Comparison of ENCODE assay signal across 8 mouse cellular contexts in genomic region chr13:63719351-63720207, GRCm38 (mm10).
DNase-seq lines count a peak whose midpoint lies in the region; ATAC-seq lines count a peak whose summit lies in the region.

No protein-coding gene starts in this region.

- no peak overlapping the region for H3K4me3 ChIP-seq in forebrain, embryonic 13.5 days
- H3K4me3 ChIP-seq in forebrain, embryonic 12.5 days (replicated peaks), result no peak overlapping the region
- no peak overlapping the region for H3K4me3 ChIP-seq in embryonic facial prominence, embryonic 15.5 days (replicated peaks)

- H3K9ac ChIP-seq in forebrain, embryonic 13.5 days, result no peak overlapping the region
- no peak overlapping the region for H3K9ac ChIP-seq in forebrain, embryonic 12.5 days
- H3K9ac ChIP-seq in embryonic facial prominence, embryonic 15.5 days, result no peak overlapping the region

- H3K36me3 ChIP-seq in forebrain, embryonic 13.5 days (ENCODE audit: poor library complexity, severe bottlenecking), result no peaks in the 10 kb centered on the region
- H3K36me3 ChIP-seq in forebrain, embryonic 12.5 days (replicated peaks), result no peaks in the 10 kb centered on the region
- H3K36me3 ChIP-seq in embryonic facial prominence, embryonic 15.5 days, result no peaks in the 10 kb centered on the region

- H3K4me1 ChIP-seq in forebrain, embryonic 13.5 days, result peaks cover 14% of the 10 kb centered on the region
- H3K4me1 ChIP-seq in forebrain, embryonic 12.5 days, result peaks cover 10% of the 10 kb centered on the region
- H3K4me1 ChIP-seq in embryonic facial prominence, embryonic 15.5 days, result peaks cover 24% of the 10 kb centered on the region

- intact Hi-C loops in left cerebral cortex, postnatal 25 days (cut with DNase I), result loop anchor here (5.0 to 10.0 kb wide), 2 partner anchors 205 to 318 kb away; no protein-coding TSS in a partner anchor

- H3K9me3 ChIP-seq in forebrain, embryonic 13.5 days (replicated peaks), result no peaks in the 10 kb centered on the region; the same call in 1 of the 2 replicates
- no peaks in the 10 kb centered on the region for H3K9me3 ChIP-seq in forebrain, embryonic 12.5 days
- H3K9me3 ChIP-seq in embryonic facial prominence, embryonic 15.5 days (replicated peaks), result no peaks in the 10 kb centered on the region

- DNase-seq in kidney, postnatal 36 days, result peak; percentile 18 to 27
- no peak for DNase-seq in ovary, postnatal 36 days (ENCODE audit: low spot score)
- no peak for DNase-seq in left cerebral cortex, postnatal 25 days (ENCODE audit: low spot score in 2 of 2)

- WGBS in forebrain, embryonic 13.5 days, result 34% methylated on average over 8 of the region's 8 CpGs
- whole genome bisulfite sequencing in forebrain, embryonic 12.5 days, result 34% methylated on average over 8 of the region's 8 CpGs
- WGBS in embryonic facial prominence, embryonic 15.5 days, result 25% methylated on average over 8 of the region's 8 CpGs

- H3K27me3 ChIP-seq in forebrain, embryonic 13.5 days, result peaks cover 14% of the 10 kb centered on the region; the same call in 1 of the 2 replicates
- peaks cover 10% of the 10 kb centered on the region; the same call in 1 of the 2 replicates for H3K27me3 ChIP-seq in forebrain, embryonic 12.5 days
- no peaks in the 10 kb centered on the region for H3K27me3 ChIP-seq in embryonic facial prominence, embryonic 15.5 days

- H3K27ac ChIP-seq in forebrain, embryonic 13.5 days, result no peak overlapping the region
- H3K27ac ChIP-seq in forebrain, embryonic 12.5 days, result no peak overlapping the region
- H3K27ac ChIP-seq in embryonic facial prominence, embryonic 15.5 days (replicated peaks), result peak overlapping the region; percentile 28; the same call in 1 of the 2 replicates

- ATAC-seq in forebrain, embryonic 13.5 days, result peak; percentile 27; the same call in 1 of the 2 replicates
- no peak for ATAC-seq in forebrain, embryonic 12.5 days (ENCODE audit: low FRiP score)
- peak; percentile 72 for ATAC-seq in embryonic facial prominence, embryonic 15.5 days (ENCODE audit: insufficient number of reproducible peaks, low FRiP score, low TSS enrichment, low read depth)
- ATAC-seq in megakaryocyte-erythroid progenitor cell, adult 5-6 weeks (replicated peaks; ENCODE audit: low FRiP score, low TSS enrichment, poor library complexity, severe bottlenecking), result peak; percentile 83
- no peak for ATAC-seq in activated CD4-positive, CD25-positive, alpha-beta regulatory T cell, adult 4 months

- H3K4me2 ChIP-seq in forebrain, embryonic 13.5 days, result no peak overlapping the region
- no peak overlapping the region for H3K4me2 ChIP-seq in forebrain, embryonic 12.5 days
- H3K4me2 ChIP-seq in embryonic facial prominence, embryonic 15.5 days (replicated peaks), result no peak overlapping the region

Comparison
In these comparisons a context has a peak if more than half of its experiments do, and no peak if none do; other contexts are left out.
1. ATAC-seq: peak in forebrain, embryonic 13.5 days (single experiment), embryonic facial prominence, embryonic 15.5 days (single experiment) and megakaryocyte-erythroid progenitor cell, adult 5-6 weeks (single experiment); none in forebrain, embryonic 12.5 days (single experiment) and activated CD4-positive, CD25-positive, alpha-beta regulatory T cell, adult 4 months (single experiment).
2. DNase-seq: peak in kidney, postnatal 36 days (2 of 2); none in ovary, postnatal 36 days (single experiment) and left cerebral cortex, postnatal 25 days (0 of 2).